Mouse (Mus musculus) thymus, adult 18-20 months (tissue): ENCODE results near the gene Mroh2a.
"Not testable (repeated sequence)": the region's sequence is repeated elsewhere in the genome, so short reads cannot be mapped to it uniquely, and the experiment has no call there.

ENCODE experiments used
- DNase-seq, 2 experiments: peaks; one replicate each; pipeline ENCODE4 v3.0.0; 2022; ENCODE audit warnings: mixed read lengths in 2 of 2

Mroh2a gene

DNA sequence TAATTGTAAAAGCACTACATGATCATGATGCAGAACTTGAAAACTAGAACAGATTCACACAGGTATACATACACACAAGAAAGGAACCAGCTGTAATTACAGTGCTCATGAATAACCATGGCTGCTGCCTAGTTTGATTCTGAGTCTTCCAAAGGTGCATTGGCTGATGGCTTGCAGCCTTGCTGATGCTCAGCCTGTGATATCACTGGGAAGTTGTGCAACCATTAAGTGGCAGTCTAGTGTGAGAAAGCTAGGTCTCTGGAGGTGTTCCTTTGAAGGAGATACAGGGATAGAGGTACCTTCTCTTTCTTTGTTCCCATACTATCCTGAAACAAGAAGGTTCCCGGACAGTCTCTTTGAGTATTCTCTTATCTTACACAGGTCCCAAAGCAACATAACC, 7.7 kb upstream of the Mroh2a start:
- no peak for DNase-seq

DNA sequence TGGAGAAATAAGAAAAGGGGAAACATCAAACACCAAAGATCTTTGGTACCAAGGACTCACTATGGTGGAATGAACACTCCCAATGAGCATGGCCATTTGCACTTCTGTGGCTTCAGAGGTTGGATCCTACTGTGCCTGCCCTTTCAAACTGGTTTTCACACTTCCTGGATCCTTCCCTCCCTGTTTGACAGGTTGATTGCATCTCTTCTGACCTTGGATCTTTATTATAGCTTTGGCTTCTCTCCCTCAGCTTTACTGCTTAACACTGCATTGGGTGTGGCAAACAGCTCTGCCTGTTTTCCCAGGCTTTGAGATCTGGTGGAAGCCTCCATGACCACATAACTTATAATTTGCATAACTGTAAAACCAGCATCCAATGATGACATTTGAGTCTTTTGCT, 6.5 kb upstream of the Mroh2a start:
- no peak for DNase-seq

DNA sequence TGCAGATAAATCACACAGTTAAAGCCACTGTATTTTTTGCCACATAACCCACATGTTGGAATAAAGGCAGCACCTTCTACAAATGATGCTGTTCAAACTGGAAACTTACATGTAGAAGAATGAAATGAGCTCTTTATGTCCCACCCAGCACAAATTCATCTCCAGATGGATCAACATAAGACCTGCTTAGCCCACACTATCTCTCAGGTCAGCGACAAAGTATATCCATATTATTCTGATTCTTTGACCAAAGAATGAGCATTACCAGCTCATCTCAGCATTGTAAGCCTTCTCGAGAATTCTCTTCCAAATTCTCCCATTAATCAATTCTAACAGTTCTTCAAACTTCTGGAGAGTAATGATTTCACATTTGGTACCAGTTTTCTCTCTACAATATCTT, 4.6 kb upstream of the Mroh2a start:
- no peak for DNase-seq

DNA sequence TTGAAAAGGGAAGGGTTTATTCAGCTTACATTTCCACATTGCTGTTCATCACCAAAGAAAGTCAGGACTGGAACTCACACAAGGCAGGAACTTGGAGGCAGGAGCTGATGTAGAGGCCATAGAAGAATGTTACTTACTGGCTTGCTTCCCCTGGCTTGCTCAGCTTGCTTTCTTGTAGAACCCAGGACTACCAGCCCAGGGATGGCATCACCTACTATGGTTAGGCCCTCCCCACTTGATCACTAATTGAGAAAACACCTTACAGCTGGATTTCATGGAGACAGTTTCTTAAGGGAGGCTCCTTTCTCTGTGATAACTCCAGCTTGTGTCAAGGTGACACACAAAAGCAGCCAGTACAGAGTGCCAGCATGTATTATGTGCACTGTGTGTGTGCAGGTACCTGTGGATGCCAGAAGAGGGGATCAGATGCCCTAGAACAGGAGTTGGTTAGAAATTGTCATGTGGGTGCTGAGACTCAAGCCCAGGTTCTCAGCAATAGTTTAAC, 3.7 kb upstream of the Mroh2a start:
- not testable (repeated sequence) for DNase-seq

DNA sequence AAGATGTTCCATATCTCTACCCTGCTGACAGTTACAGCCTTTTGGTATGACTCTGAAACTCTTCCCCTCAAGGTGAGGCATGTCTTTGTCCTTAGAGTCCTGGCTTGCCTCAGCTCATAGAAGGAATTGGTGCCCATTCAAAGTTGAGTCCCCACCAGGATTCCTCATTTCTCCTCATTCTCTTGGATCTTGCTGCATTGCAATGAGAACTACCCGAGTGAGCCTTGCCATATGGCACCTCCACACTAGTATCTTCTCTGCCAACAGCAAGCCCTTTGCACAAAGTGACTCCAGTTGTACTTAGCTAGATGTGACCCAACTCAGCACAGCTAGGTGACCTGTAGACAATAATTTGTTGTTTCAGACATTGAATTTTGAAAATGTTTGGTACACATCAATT, 3.2 kb upstream of the Mroh2a start:
- DNase-seq = no peak

DNA sequence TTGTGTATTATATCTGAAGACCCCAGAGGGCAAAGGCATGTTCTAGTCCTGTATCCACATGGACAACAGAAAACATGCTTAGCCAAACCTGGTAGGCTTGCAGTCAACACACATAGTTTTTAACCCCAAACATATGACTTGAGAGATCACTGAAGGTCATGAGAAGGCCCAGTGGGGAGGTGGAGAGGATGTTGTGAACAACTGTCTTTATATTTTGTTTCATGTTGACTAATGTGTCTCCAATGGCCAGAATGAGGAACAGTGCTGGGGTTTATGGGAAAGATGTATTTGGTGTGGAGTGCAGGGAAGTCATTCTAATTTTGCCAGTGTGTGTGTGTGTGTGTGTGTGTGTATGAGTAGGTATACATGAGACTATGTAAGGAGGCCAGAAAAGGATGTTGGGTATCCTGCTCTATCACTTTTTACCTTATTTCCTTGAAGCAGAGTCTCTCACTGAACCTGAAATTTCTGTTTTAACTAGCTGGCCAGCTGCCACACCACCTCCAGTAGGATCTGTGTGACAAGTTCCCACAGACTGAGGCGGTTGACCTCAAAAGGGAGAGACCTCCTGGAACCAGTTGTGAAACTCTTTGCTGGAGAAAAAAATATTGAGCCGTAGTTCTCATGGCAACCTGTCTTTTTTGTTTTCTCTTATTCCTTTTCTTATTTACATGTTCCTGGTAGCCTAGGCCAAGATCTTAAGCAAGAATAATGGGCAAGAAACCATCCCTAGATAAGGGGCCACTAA, 2.6 kb upstream of the Mroh2a start:
- no peak for DNase-seq

DNA sequence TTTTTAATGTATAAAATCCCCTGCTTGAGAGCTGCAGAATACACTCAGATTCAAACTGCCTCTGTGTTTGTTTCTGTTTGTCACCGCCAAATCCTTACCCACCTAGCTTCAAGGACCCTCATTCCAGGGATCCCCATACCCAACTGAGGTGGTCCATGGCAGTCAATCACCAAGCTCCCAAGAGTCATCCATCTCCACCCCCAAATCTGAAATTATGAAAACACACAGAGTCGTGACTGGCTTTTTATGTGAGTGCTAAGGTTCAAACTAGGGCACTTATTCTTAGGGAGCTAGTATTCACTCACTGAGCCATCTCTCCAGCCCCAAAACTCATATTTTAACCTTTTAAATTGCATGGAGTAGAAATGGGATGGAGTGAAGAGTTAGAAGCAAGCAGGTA, 1.5 kb upstream of the Mroh2a start:
- DNase-seq = not testable (repeated sequence)

DNA sequence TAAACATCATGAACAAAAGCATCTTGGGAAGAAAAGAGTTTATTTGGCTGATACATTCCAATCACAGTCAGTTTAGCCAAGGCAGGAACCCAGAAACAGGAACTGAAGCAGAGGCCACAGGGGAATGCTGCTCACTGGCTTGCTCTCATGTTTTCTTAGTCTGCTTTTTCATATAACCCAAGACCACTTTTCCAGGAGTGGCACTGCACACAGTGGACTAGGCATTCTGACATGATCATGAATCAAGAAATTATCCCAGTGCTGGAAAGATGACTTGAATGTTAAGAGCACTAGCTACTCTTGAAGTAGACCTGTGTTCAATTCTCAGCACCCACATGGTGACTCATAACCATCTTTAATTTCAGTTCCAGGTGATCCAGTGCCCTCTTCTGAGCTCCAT, 1.0 kb upstream of the Mroh2a start:
- no peak for DNase-seq

DNA sequence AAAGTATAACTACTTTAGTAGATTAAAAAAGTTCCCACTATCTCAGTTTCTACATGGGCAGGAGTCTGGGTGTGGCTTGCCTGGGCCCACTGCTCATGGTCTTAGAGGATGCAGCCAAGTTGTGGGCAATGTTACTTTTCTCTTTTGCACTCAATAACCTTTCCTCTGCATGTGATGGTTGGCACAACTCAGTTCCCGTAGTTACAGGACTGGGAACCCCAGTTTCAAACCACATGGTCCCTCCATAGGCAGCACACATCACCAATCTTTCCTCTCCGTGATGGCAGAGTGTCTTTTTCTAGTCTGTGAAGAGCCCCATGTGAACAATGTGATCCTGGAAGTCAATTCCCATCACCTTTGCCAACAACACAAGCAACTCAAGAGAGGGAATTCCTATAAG, 696 bp downstream of the Mroh2a start:
- DNase-seq = no peak

DNA sequence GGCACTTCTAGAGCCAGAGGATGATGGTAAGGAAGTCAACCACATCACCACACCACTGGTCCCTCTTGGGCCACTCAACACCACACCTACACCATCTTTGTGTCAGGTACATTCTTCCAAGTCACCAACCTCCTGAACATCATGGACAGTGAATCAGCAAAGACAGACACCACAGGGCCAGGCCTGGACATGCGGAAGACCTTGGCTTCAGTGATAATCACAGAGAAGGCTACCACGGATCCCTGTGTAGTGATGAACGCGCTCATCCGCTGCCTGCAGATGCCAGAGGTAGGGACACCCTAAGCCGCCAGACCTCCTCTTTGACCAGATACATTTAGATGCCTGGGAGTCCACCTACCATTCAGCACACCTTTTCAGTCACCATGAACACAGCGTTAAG, 1.3 kb downstream of the Mroh2a start:
- DNase-seq = no peak

DNA sequence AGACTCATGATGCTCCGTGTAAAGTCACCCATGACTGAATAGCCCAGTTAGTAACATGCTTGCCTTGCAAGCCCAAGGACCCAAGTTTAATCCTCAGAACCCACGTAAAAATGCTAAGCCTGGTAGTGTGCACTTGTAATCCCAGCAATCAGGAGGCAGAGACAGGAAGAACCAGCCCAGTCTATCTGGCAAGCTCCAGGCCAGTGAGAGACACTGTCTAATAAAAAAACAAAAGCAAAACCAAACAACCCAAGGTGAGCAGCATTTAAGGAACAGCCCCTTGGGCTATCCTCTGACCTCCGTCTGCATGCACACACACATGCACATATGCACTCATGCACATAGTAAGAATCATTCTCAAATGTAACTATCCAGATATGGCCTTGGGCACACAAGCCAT, 2.8 kb downstream of the Mroh2a start:
- no peak for DNase-seq

DNA sequence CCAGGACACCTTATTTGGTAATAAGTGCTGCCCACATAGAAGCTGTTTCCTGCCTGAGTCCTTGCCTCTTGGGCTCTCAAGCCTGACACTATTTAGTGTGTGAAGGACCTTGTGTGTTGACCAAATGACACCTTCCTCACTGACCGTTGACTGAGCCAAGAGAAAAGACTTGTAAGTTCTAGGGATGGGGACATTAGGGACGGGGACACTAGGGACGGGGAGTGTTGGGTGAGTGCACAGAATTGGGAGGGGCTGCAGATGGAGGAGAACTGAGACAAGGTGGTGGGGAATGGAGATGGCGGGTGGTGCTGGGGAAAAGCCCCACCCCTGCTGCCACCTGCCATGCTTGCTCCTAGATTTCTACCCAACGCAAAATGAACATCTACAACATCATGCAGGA, 3.2 kb downstream of the Mroh2a start:
- DNase-seq = peak in 1 of 2 experiments; percentile 9

DNA sequence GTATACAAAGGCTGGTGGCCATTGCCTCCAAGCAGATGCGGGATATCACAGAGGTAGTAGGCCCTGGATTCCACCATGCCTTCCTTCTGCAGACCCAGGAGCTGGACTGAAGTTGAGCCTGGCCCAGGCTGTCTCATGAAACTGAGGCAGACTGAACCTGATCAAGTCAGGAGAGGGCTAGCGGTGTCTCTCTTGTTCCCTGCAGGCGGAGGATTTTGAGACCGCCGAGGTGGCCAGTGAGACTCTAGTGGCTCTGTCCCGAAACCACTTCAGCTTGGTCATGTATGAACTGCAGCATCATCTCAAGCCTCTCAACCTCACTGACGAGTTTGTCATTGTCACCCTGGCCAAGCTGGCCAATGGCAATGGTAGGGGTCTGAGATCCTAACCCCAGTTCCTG, 3.6 kb downstream of the Mroh2a start:
- DNase-seq = peak in 1 of 2 experiments; percentile 6

DNA sequence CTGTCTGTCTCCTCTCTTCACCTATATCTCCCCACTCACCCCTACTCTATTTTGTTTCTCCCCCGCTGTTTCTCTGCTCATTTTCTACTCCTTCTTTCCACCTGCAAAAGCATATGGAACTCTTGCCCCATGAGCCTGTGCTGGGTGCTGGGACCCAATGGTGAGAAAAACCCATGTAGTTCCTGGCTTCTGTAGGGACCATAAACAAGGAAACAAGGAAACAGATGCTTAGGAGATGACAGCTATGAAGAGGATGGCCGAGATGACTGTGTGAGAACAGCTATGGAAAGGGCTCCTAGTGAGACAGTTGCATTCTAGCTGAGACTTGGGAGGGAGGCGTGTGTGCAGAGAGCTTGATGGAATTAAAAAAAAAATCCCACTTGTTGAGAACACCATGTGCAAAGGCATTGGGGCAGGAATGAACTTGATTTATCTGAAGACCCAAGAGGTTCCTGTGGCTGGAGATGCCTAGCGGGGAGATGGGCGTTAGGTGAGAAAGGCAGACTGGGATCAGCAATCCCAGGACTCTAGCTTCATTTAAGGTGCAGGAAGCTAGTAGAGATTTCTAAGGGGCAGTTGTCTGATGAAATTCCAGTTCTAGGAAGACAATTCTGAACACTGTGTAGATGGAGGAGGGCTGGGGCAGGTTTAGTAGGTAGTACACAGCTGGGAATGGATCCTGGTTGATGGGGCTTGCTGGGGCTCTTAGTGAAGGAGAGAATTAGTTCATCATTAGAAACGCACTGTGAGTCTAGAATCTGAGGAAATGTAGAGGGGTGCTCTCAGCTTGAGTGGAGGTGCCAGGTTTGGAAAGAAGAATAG, 4.4 kb downstream of the Mroh2a start:
- DNase-seq = peak in 1 of 2 experiments; percentile 4

DNA sequence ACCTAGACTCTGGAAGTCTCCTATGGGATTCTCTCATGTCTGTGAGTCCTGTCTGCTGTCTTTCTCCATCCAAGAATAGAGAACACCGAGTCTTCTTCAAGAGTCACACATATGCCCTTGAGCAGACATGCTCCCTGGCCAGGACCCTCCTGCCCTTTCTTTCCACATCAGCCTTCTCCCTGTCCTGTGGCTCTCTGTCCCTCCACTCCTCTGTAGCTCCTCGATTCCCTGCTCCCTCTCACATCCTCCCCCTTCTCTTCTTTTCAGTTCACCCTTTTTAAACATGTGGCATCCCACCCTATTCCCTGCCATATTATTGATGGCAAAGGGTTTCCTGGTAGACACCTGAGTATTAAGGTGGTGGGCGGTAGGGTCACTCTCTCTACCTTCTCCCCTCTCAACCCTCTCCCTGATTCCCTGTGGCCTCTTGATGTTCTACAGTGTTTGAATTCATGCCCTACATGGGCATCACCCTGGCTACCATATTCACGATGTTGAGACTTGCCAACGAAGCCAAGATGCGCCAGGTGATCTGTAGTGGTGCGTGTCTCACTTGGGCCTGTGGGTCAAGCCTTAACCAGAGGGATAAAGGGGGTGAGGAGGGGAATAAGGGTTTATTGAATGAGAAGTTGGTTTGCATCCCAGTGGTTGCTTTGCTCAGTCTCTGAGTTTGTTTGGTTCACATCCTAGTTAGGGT, 5.2 kb downstream of the Mroh2a start:
- no peak for DNase-seq

DNA sequence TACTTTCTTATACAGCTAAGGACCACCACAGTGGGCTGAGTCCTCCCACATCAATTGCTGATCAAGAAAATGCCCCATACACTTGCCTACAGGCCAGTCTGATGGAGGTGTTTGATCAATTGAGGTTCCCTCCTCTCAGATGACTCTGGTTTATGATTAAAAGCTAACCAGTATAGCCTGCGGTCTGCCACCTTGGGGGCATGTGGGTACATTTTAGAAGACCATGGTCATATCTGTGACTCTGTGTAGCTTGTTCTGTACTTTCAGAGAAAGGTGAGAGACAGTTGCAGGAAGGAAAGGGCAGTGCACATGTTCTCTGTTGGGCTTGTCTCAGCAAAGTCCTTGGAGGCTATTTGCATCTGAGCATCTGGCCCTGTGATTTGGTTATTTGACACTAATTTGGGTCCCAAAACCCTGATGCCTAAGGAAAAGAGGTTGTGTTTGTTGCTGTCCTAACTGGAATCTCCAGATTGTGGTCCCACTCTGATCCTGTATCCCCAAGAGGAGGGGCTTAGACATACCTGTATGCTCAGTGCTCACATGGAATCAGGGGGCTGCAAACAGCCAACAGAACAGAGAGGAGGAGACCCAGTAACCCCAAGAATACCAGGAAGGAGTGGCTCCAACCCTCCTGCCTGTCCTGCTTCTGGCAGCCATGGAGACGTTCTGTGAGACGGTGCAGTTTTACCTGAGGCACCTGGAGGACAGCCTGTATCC, 6.0 kb downstream of the Mroh2a start:
- no peak for DNase-seq

DNA sequence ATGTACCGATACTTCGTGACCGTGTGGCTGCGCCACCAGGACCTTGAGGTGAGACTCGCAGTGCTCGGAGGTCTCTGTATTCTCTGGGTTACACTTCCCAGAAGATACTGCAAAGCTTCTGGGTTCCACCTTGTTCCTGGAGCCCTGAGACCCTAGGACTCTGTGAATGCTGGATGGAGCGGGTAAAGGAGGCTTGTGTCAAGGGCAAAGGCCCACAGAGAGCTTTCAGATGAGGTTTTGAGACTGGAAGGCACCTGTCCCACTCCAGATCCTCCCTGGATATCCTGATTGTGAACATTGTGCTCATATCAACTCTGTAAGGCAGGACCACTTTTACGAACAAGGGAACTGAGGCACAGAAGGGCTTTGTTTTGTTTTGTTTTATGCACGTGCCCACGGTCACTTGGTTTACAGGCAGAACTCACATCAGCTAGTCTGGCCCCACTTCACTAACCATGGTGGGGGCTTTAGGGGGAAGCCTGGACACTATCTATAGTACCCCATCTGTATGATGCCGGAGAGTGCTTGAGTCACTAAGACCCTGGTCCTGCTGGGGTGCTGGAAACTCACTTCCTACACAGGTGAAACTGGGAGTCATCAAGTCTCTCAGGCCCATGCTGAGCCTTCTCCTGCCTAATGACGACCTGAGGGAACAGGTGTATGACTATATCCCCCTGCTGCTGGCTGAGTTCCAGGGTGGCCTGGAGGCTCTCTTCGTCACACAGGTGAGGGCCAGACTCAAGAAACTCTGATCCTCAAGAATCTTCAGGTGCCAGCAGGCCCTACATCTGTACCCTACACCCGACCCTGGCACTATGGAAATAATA, 6.8 kb downstream of the Mroh2a start:
- DNase-seq = no peak

DNA sequence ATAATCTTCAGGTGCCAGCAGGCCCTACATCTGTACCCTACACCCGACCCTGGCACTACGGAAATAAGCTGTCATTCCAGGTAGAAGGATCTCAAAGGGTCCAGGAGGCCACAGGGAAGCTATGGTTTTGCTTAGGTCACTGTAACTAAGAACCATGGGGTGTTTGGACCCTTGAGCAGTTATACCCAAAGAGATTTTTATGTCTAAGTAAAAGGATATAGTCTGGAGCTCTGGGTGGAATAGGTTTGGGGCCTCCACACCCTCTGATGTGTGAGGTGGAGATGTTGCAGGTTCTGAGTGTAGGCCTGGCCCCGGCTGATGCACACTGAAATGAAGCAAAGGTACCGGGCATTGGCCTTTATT, 7.4 kb downstream of the Mroh2a start:
- DNase-seq = no peak

DNA sequence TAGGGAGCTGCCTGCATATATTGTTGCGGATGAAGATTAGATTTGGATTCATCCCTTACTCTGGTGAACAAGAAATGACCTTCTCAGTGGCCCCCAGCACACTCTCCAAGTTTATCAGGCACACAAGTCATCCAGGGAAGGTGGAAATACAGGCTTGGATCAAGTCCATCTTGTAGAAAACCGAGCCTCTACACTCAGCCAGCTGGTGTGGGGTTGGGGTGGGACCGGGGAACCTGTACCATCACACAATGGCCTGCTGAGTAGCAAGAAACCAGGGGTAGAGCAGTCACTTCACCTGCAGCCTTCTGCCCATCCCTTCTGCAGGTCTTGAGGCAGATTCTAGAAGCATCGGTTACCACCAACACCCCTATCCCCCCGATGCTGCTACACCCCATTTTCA, 7.9 kb downstream of the Mroh2a start:
- DNase-seq = no peak

DNA sequence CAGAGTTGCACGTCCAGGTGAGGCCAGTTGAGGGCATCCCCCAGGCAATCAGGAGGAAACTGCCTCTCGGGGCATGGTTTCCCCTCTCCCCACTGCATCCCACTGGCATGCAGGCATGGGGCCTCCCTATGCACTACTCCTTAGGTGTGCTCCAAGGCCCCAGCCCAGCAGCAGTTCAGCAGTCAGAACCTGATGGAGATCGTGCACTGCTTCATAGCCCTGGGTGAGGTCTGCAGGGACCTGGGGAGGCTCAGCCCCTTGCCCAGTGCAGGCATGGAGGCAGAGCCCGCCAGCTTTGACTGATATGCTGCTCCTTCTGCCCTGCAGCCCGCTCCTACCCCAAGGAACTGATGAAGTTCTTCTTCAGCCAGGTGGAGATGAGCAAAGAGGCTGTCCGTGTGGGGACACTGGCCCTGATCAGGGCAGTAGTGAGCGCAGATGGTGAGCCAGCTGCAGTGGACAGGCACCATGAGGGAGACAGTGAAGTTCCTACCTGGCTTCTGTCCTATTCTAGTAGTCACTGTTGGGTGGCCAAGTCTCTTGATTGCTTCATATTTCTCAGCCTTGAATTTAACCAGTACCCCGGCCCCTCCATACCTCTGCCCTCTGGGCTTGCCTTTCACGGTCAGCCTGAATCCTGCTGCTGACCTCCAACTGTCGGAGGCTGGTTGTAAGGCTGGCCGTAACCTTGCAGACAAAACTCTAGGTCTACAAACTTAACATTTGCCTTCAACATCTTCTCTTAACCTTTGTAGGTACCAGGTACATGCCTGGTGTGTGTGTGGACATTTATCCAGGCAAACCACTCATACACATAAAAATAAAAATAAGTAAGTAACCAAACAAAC, 8.5 kb downstream of the Mroh2a start:
- DNase-seq = no peak

DNA sequence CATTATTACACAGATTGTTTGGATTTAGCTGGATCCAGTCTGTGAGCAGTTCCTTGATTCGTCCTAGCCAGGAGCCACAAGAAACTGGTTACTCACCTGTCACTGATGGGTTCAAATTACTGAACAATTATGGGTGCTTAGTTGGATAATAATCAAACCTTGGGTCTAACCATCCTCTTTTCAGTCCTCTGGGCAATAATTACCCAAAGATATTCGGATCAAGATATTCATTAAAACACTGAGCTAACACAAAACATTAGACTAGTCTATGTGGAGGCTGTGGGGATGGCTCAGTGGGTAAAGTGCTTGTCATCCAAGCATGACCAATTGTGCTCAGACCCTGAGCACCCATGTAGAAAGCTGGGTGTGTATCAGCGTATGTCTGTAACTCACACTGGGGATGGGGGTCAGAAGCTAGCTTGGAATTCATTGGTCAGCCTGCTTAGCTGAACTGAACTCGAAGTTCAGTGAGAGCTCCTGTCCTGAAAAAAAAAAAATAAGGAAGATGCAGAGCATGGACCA, 9.2 kb downstream of the Mroh2a start:
- DNase-seq = no peak
